Mouse (Mus musculus) erythroblast, embryonic 14.5 days (primary cell): ENCODE data around the gene Epn3.

Experiments
- GATA1 ChIP-seq: IDR thresholded peaks from 2 replicates; pipeline ENCODE4 v1.6.1; 2012; ENCODE audit warnings: low read length, inconsistent platforms, mixed read lengths
- TAL1 ChIP-seq: IDR thresholded peaks from 3 replicates; pipeline ENCODE4 v1.6.1; 2012; ENCODE audit warnings: low read length, inconsistent platforms, mixed read lengths

DNA sequence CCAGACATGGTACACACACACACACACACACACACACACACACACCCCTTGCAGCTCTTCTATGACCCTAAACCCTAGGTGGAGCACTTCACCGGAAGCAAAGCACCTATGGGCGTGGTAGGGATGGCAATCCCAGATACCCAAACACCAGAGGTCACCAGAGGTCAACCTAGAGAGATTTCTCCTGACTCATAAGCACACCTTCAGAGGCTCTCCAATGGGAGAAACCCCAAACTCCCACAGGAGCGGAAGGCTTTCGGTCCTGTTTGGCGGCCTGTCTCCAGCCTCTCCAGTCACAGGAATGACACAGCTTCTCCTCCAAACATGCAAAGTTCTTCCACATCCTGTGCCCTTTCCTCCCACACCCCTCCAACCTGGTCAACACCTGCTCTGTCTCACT, 46.6 kb upstream of the Epn3 start:
- TF ChIP-seq TAL1 (no peak), GATA1 (no peak)
